Mouse (Mus musculus) ES-Bruce4 (cell line): ENCODE results near the gene Surf4. TPM values are rescaled to one million over a fixed set of nuclear protein-coding genes. Genes with fewer than 3 reads are reported as not detected.

ENCODE experiments used
- H3K27ac ChIP-seq: 2 replicates; pipeline ENCODE4 v1.5.1; 2012; ENCODE audit warnings: low read length, inconsistent platforms; ENCODE audit not compliant: insufficient read depth
- H3K27me3 ChIP-seq: 2 replicates; pipeline ENCODE4 v1.6.1; 2012; ENCODE audit warnings: mild to moderate bottlenecking, low read length, inconsistent platforms; ENCODE audit not compliant: control insufficient read depth, poor library complexity, insufficient read depth, severe bottlenecking
- H3K36me3 ChIP-seq: 2 replicates; pipeline ENCODE4 v1.6.1; 2012; ENCODE audit warnings: inconsistent platforms, mild to moderate bottlenecking, low read length, moderate library complexity; ENCODE audit not compliant: control insufficient read depth, poor library complexity, insufficient read depth, severe bottlenecking
- H3K4me1 ChIP-seq: one replicate; pipeline ENCODE4 v1.8.1; 2011; ENCODE audit warnings: low read length; ENCODE audit not compliant: control insufficient read depth, insufficient read depth
- H3K4me3 ChIP-seq: 2 replicates; pipeline ENCODE4 v1.5.1; 2011; ENCODE audit warnings: low read depth, mild to moderate bottlenecking, low read length
- H3K9ac ChIP-seq: 2 replicates; pipeline ENCODE4 v1.6.1; 2012; ENCODE audit warnings: low read depth, mild to moderate bottlenecking, inconsistent platforms; ENCODE audit not compliant: poor library complexity, severe bottlenecking
- H3K9me3 ChIP-seq: replicated peaks from 2 replicates; pipeline ENCODE4 v1.6.1; 2012; ENCODE audit warnings: mild to moderate bottlenecking, low read length, inconsistent platforms; ENCODE audit not compliant: control insufficient read depth, poor library complexity, insufficient read depth, severe bottlenecking
- CTCF ChIP-seq: IDR thresholded peaks from one replicate; pipeline ENCODE4 v1.8.1; 2011; ENCODE audit warnings: low read depth, low read length
- EP300 ChIP-seq: IDR thresholded peaks from 2 replicates; pipeline ENCODE4 v1.6.1; 2011; ENCODE audit warnings: low read depth, low read length; ENCODE audit not compliant: insufficient read depth
- POLR2A ChIP-seq: IDR thresholded peaks from one replicate; pipeline ENCODE4 v1.8.1; 2011; ENCODE audit warnings: low read length; ENCODE audit not compliant: insufficient read depth
- polyA plus RNA-seq: library from polyadenylated mRNA; stranded (reverse); fragments of >200 nt; gene quantifications from 2 replicates; pipeline ENCODE4 v1.2.4, GENCODE M21; 2011; ENCODE audit warnings: low read depth; ENCODE audit not compliant: missing spikeins, insufficient read depth, insufficient read length

Gene Surf4
- polyA plus RNA-seq, 1 experiment = 122 TPM

DNA sequence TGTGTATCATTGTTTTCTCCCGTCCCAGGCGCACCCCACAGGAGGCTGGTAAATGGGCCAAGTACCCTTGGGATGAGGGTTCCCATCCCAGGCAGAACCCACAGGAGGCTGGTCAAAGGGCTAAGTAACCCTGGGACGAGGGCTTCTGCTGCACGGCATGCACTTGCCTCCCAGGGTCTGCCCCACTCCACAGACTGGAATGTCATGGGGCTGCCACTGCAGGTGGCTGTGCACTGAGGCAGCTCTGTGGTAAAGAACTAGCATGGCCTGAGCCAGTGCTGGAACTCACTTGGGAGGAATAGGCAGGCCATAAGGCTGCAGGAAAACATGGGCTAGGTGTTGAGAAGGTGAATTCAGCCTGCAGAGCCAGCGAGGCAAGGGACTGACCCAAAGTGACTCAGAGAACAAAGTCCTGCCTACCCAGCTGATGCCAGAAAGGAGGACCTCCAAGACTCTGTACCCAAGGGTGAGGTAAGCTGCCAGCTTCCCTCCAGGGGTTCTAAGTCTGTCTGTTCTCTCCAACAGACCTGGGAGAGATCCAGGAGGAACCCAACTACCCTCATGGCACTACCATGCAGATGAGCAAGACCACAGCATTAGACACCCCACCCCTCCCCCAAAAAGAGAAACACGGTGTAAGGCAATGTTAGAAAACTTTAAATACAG lies 13.4 kb downstream of the Surf4 start:
- H3K27me3 ChIP-seq = no peaks in the 10 kb centered on the region
- H3K36me3 ChIP-seq = peaks cover 47% of the 10 kb centered on the region
- no peak overlapping the region for H3K27ac ChIP-seq
- H3K4me3 ChIP-seq = no peak overlapping the region
- H3K4me1 ChIP-seq = no peaks in the 10 kb centered on the region
- no peak overlapping the region for H3K9ac ChIP-seq
- no peaks in the 10 kb centered on the region for H3K9me3 ChIP-seq
- TF ChIP-seq POLR2A = no peak
- TF ChIP-seq EP300 = no peak

DNA sequence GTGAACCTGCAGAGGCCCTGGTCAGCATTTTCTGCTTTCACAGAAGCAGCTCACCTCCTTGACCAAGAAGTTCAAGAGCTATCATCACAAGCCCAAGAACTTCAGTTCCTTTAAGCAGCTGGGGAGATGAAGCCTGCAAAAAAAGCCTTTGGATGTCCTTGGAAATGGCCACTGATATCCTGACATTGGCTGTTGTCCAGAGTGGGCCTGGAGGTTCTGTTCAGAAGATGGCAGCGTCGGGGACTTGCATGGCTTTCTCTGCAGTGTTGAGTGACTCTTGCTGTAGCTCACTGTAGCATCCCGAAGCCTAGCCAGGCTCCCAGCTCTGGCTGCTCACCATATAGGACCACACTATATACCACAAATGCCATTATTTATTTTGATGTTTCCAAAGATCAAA lies 14.0 kb downstream of the Surf4 start:
- Histone ChIP-seq H3K27ac (no peak overlapping the region), H3K4me3 (no peak overlapping the region), H3K9ac (no peak overlapping the region), H3K36me3 (peaks cover 47% of the 10 kb centered on the region), H3K9me3 (no peaks in the 10 kb centered on the region), H3K27me3 (no peaks in the 10 kb centered on the region), H3K4me1 (no peaks in the 10 kb centered on the region)
- TF ChIP-seq CTCF = no peak
- no peak for TF ChIP-seq POLR2A
- no peak for TF ChIP-seq EP300

DNA sequence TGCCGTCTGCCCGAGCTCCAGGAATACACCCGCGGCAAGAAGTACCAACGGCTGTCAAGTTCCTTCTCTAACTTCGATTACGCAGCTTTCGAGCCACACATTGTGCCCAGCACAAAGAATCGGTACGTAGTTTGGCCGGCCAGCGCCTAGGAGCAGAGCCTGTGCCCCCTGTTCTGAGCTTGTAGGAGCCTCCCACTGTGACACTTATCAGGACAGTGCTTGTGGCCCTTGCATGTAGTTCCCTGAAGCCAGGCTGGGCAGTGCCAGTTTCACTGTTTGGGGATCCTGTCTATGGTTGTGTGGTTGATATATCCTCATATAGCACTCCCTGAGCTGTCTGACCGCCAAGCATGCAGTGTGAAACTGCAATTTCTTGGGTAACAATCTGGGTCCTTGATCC lies 17.0 kb downstream of the Surf4 start:
- no peaks in the 10 kb centered on the region for H3K4me1 ChIP-seq
- H3K36me3 ChIP-seq = peaks cover 53% of the 10 kb centered on the region
- peak overlapping the region; percentile 43 for H3K9ac ChIP-seq
- TF ChIP-seq POLR2A (no peak), CTCF (no peak), EP300 (no peak)
- no peaks in the 10 kb centered on the region for H3K9me3 ChIP-seq
- peak overlapping the region; percentile 83 for H3K4me3 ChIP-seq
- no peaks in the 10 kb centered on the region for H3K27me3 ChIP-seq
- H3K27ac ChIP-seq = no peak overlapping the region

DNA sequence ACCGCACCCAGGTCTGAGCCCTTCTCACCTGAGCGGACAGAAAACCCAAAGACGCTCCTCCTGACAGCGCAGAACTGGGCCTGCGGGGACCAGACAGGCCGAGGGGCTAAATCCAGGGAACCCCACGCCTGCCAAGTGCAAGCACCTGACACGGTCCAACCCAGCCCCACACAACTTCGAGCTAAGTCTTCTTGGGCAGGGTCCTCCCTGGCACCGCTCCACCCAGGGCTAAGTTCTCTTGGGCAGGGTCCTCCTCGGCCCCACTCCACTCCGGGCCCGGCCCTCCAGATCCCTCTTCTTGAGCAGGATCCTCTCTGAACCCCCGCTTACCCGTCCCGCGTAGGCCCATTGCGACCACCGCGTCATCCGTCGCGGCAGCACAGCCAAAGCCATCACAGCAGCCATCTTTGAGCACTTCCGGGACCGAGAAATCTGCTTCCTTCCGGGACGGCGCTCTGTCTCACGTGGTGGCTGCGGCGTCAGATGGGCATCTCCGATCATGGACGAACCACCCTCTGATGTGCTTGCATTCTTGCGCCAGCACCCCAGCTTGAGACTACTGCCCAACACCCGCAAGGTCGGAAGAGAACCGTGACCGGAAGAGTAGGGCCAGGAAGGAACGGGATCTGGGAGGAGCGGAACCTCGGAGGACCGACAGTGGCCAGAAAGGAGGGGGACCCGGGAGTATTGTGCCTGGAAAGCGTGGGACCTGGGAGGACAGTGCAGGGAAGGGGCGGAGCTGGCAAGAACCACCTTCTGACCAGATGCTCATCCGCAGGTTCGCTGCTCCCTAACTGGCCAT lies 17.6 kb downstream of the Surf4 start, which contains the start of the genes Surf2 and Surf1:
TSS of gene Surf2 (plus strand) at position 441 of the 802 bp plus-strand sequence.
TSS of gene Surf1 (minus strand) at position 604 of the 802 bp plus-strand sequence.
- H3K36me3 ChIP-seq = peaks cover 56% of the 10 kb centered on the region

DNA sequence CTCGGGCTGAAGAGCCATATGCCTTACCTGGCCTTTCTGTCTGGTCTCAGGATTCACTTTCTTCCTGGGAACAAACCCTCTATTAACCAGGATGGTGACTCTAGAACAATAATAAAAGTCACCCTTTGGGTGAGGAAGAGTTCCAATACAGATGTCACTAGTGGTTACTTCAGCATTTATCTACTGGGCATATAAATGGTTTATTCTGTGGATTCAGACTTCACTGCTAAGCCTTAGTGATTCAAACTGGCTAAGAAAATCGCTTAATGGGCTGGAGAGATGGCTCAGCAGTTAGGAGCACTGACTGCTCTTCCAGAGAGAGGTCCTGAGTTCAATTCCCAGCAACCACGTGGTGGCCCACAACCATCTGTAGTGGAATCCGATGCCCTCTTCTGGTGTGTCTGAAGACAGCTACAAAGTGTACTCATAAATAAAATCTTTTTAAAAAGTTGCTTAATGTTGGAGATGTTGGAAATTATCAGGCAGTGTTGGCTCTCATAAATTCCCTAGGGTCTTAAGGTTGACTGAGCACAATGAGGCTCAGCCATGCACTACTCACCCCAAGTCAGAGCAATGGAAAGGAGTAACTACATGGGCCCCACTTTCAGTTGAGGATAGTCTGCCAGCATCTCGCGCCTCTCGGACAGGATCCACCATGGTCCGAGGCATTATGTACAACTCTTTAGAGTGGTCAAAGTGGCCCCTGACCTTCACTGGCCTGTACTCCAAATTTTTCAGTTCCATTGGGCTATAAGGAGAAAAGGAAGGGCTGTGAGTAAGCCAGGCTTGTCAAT lies 19.4 kb downstream of the Surf4 start:
- Histone ChIP-seq H3K9ac (no peak overlapping the region), H3K36me3 (peaks cover 48% of the 10 kb centered on the region), H3K4me1 (no peaks in the 10 kb centered on the region)

More for the DNA sequence above, 17.6 kb downstream of the Surf4 start, which contains the start of the genes Surf2 and Surf1:
- H3K27me3 ChIP-seq = no peaks in the 10 kb centered on the region
- no peaks in the 10 kb centered on the region for H3K9me3 ChIP-seq
- no peaks in the 10 kb centered on the region for H3K4me1 ChIP-seq
- TF ChIP-seq POLR2A (peak; percentile 84), CTCF (no peak), EP300 (no peak)
- no peak within 1 kb of the TSS for H3K27ac ChIP-seq
- peak within 1 kb of the TSS; percentile 43 for H3K9ac ChIP-seq
- H3K4me3 ChIP-seq = peak within 1 kb of the TSS; percentile 83

More for the DNA sequence above, 19.4 kb downstream of the Surf4 start:
- TF ChIP-seq POLR2A = no peak
- TF ChIP-seq CTCF = no peak
- TF ChIP-seq EP300 = no peak
- H3K4me3 ChIP-seq = no peak overlapping the region
- H3K27ac ChIP-seq = no peak overlapping the region
- H3K9me3 ChIP-seq = no peaks in the 10 kb centered on the region
- no peaks in the 10 kb centered on the region for H3K27me3 ChIP-seq
